Mouse (Mus musculus) limb, embryonic 12.5 days (tissue): ENCODE measurements at regions not wholly inside any gene's neighbourhood (a gene's known extent, or its start where the extent isn't known, plus 50 kb on each side); places are given as distances from the start of the nearest gene placed in this dataset.

ENCODE experiments used
- ATAC-seq: fragments of 200-750 bp; cut with Nextera tagmentation; 2 replicates; pipeline ENCODE4 v1.8.0; 2017; ENCODE audit warnings: low read depth, moderate TSS enrichment; ENCODE audit not compliant: insufficient number of reproducible peaks, insufficient read depth, low FRiP score, low TSS enrichment
- H3K27ac ChIP-seq: fragments of 300-500 bp; sonication (generic); 2 replicates; pipeline ENCODE4 v1.5.1; 2016; ENCODE audit warnings: mild to moderate bottlenecking, moderate library complexity
- H3K27me3 ChIP-seq: fragments of 300-500 bp; sonication (generic); 2 replicates; pipeline ENCODE4 v1.6.1; 2016; ENCODE audit warnings: mild to moderate bottlenecking, moderate library complexity
- H3K36me3 ChIP-seq: fragments of 300-500 bp; sonication (generic); 2 replicates; pipeline ENCODE4 v1.6.1; 2016; ENCODE audit warnings: mild to moderate bottlenecking, moderate library complexity
- H3K4me1 ChIP-seq: fragments of 300-500 bp; sonication (generic); replicated peaks from 2 replicates; pipeline ENCODE4 v1.6.1; 2016
- H3K4me2 ChIP-seq: fragments of 300-500 bp; sonication (generic); 2 replicates; pipeline ENCODE4 v1.6.1; 2016; ENCODE audit warnings: mild to moderate bottlenecking, moderate library complexity
- H3K4me3 ChIP-seq: fragments of 300-500 bp; sonication (generic); replicated peaks from 2 replicates; pipeline ENCODE4 v1.5.1; 2016; ENCODE audit warnings: mild to moderate bottlenecking
- H3K9ac ChIP-seq: fragments of 300-500 bp; sonication (generic); replicated peaks from 2 replicates; pipeline ENCODE4 v1.6.1; 2016; ENCODE audit warnings: mild to moderate bottlenecking, moderate library complexity
- H3K9me3 ChIP-seq: fragments of 300-500 bp; sonication (generic); 2 replicates; pipeline ENCODE4 v1.6.1; 2016; ENCODE audit warnings: mild to moderate bottlenecking, moderate library complexity
- WGBS: fragments of 180-500 bp; shearing (Covaris S2); methylation state at CpG from one replicate; pipeline ENCODE4 v1.1.7; 2016; 5-methylcytosine and 5-hydroxymethylcytosine counted together

GRCm38 (mm10) chr6:122394160-122394559 is 53.8 kb upstream of the Phc1 start:
- H3K36me3 ChIP-seq: no peaks in the 10 kb centered on the region
- no peak overlapping the region for H3K4me3 ChIP-seq
- no peak overlapping the region for H3K9ac ChIP-seq
- no peak overlapping the region for H3K4me2 ChIP-seq
- no peaks in the 10 kb centered on the region for H3K27me3 ChIP-seq
- H3K4me1 ChIP-seq: peaks cover 7% of the 10 kb centered on the region
- WGBS: 79% methylated on average over 5 of the region's 5 CpGs
- ATAC-seq: no peak
- no peak overlapping the region for H3K27ac ChIP-seq
- peaks cover 6% of the 10 kb centered on the region; the same call in 1 of the 2 replicates for H3K9me3 ChIP-seq

GRCm38 (mm10) chr6:122393231-122393881 is 53.0 kb upstream of the Phc1 start:
- peak overlapping the region; percentile 54; the same call in 1 of the 2 replicates for H3K27ac ChIP-seq
- no peaks in the 10 kb centered on the region for H3K27me3 ChIP-seq
- peaks cover 7% of the 10 kb centered on the region for H3K4me1 ChIP-seq
- WGBS: 50% methylated on average over 19 of the region's 19 CpGs
- H3K9me3 ChIP-seq: peaks cover 6% of the 10 kb centered on the region; the same call in 1 of the 2 replicates
- H3K36me3 ChIP-seq: no peaks in the 10 kb centered on the region
- H3K9ac ChIP-seq: no peak overlapping the region
- H3K4me3 ChIP-seq: no peak overlapping the region
- no peak overlapping the region for H3K4me2 ChIP-seq
- 0 out of 2 replicates have a peak, but pooled peaks have one; percentile 9 for ATAC-seq

DNA sequence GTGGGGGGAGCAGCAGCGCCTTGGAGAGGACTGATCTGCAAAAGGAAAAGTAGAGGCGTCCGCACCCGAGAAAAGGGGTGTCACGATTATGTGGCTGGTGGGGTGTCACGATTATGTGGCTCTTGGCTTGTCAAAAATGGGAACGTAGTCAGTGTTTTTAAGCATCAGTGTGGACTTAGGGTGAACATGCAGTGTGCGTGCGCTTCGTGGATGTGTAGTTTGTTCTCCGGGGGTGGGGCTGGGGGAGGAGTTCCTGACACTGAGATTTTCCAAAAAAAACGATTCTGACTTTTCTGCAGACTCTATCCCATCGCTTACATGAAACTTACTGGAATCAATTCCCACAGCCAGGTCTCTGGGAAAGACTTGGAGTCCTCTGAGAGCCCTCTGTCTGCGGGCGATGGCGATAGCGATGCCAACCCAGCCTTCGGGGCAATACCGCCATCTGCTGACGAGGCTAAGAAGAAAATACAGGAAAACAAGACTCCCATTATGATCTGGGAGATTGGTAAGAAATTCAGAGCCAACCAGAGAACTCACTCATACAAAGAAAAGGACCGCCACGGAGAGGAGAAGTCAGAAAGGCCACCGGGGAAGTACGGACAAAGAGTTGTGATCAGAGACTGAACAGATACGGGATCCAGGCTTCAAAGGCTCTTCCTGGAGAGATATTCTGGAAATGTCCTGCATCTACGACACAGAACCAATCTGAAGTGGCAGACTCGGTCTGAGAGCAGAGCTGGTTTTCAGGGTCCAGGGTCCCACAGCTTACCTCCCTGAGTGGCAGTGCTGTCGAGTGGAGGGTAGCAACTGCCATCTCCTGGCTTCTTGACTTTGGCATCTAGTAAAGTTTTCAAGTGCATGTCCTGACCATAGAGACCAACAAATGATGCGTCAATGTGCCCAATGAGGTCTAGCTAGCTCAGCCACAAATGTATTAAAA is 51.6 kb upstream of the Phc1 start:
- Histone ChIP-seq H3K4me1 (peaks cover 7% of the 10 kb centered on the region), H3K36me3 (no peaks in the 10 kb centered on the region), H3K27ac (no peak overlapping the region), H3K9ac (0 out of 2 replicates have a peak overlapping the region, but pooled peaks have one; percentile 23), H3K4me2 (peak overlapping the region; percentile 34), H3K4me3 (no peak overlapping the region), H3K9me3 (peaks cover 6% of the 10 kb centered on the region; the same call in 1 of the 2 replicates), H3K27me3 (no peaks in the 10 kb centered on the region)
- ATAC-seq: no peak
- WGBS: 39% methylated on average over 29 of the region's 29 CpGs

DNA sequence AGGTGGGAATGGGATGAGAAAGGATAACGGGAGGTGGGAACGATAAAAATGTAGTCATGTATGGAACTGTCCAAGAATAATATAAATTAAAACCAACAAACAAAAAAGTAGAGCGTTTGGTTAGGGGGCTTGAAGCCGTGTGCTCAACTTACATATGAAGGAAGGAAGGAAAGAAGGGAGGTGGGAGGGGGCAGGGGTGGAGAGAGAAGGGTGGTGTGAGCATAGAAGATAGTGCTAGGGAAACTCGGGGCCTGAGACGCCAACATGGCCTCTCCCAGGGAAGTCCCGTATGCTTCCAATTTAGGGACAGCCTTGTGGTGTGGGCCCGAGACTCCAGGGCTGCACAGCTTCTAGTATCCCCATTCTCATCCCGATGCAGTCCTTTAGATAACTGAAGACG is 50.8 kb upstream of the Phc1 start:
- no peak overlapping the region for H3K4me3 ChIP-seq
- no peak overlapping the region for H3K27ac ChIP-seq
- H3K9me3 ChIP-seq: peaks cover 6% of the 10 kb centered on the region; the same call in 1 of the 2 replicates
- 73% methylated on average over 10 of the region's 10 CpGs for WGBS
- peaks cover 7% of the 10 kb centered on the region for H3K4me1 ChIP-seq
- H3K4me2 ChIP-seq: no peak overlapping the region
- H3K36me3 ChIP-seq: no peaks in the 10 kb centered on the region
- H3K9ac ChIP-seq: no peak overlapping the region
- ATAC-seq: no peak
- H3K27me3 ChIP-seq: no peaks in the 10 kb centered on the region

GRCm38 (mm10) chr6:122390720-122391119 is 50.4 kb upstream of the Phc1 start:
- no peak overlapping the region for H3K27ac ChIP-seq
- peaks cover 5% of the 10 kb centered on the region; the same call in 1 of the 2 replicates for H3K9me3 ChIP-seq
- ATAC-seq: no peak
- H3K4me2 ChIP-seq: no peak overlapping the region
- H3K4me3 ChIP-seq: no peak overlapping the region
- H3K27me3 ChIP-seq: no peaks in the 10 kb centered on the region
- peaks cover 7% of the 10 kb centered on the region for H3K4me1 ChIP-seq
- H3K36me3 ChIP-seq: no peaks in the 10 kb centered on the region
- 78% methylated on average over 13 of the region's 13 CpGs for WGBS
- no peak overlapping the region for H3K9ac ChIP-seq
